Mouse (Mus musculus) liver, embryonic 13.5 days (tissue): ENCODE measurements at regions not wholly inside any gene's neighbourhood (a gene's known extent, or its start where the extent isn't known, plus 50 kb on each side); places are given as distances from the start of the nearest gene placed in this dataset.
"Not testable (repeated sequence)": the region's sequence is repeated elsewhere in the genome, so short reads cannot be mapped to it uniquely, and the experiment has no call there.

Source experiments
- ATAC-seq: fragments of 200-750 bp; cut with Nextera tagmentation; 2 replicates; pipeline ENCODE4 v1.8.0; 2017; ENCODE audit warnings: low read depth, mild to moderate bottlenecking, moderate number of reproducible peaks, moderate library complexity
- DNase-seq: peaks from one replicate; pipeline ENCODE4 v3.0.0; 2022
- H3K27ac ChIP-seq: fragments of 300-500 bp; sonication (generic); 2 replicates; pipeline ENCODE4 v1.5.1; 2015; ENCODE audit warnings: moderate library complexity, mild to moderate bottlenecking, inconsistent platforms
- H3K27me3 ChIP-seq: fragments of 300-500 bp; sonication (generic); 2 replicates; pipeline ENCODE4 v1.6.1; 2015; ENCODE audit warnings: mild to moderate bottlenecking, inconsistent platforms
- H3K36me3 ChIP-seq: fragments of 300-500 bp; sonication (generic); 2 replicates; pipeline ENCODE4 v1.6.1; 2015; ENCODE audit warnings: mild to moderate bottlenecking, inconsistent platforms
- H3K4me1 ChIP-seq: fragments of 300-500 bp; sonication (generic); replicated peaks from 2 replicates; pipeline ENCODE4 v1.6.1; 2015; ENCODE audit warnings: inconsistent platforms
- H3K4me2 ChIP-seq: fragments of 300-500 bp; sonication (generic); 2 replicates; pipeline ENCODE4 v1.6.1; 2015; ENCODE audit warnings: inconsistent platforms, mild to moderate bottlenecking, moderate library complexity
- H3K4me3 ChIP-seq: fragments of 300-500 bp; sonication (generic); replicated peaks from 2 replicates; pipeline ENCODE4 v1.5.1; 2015; ENCODE audit warnings: mild to moderate bottlenecking, inconsistent platforms
- H3K9ac ChIP-seq: fragments of 300-500 bp; sonication (generic); 2 replicates; pipeline ENCODE4 v1.6.1; 2015; ENCODE audit warnings: mild to moderate bottlenecking, inconsistent platforms
- H3K9me3 ChIP-seq: fragments of 300-500 bp; sonication (generic); replicated peaks from 2 replicates; pipeline ENCODE4 v1.6.1; 2016; ENCODE audit warnings: inconsistent platforms
- WGBS: fragments of 180-500 bp; shearing (Covaris S2); methylation state at CpG from one replicate; pipeline ENCODE4 v1.1.7; 2015; ENCODE audit not compliant: insufficient replicate concordance; 5-methylcytosine and 5-hydroxymethylcytosine counted together

DNA sequence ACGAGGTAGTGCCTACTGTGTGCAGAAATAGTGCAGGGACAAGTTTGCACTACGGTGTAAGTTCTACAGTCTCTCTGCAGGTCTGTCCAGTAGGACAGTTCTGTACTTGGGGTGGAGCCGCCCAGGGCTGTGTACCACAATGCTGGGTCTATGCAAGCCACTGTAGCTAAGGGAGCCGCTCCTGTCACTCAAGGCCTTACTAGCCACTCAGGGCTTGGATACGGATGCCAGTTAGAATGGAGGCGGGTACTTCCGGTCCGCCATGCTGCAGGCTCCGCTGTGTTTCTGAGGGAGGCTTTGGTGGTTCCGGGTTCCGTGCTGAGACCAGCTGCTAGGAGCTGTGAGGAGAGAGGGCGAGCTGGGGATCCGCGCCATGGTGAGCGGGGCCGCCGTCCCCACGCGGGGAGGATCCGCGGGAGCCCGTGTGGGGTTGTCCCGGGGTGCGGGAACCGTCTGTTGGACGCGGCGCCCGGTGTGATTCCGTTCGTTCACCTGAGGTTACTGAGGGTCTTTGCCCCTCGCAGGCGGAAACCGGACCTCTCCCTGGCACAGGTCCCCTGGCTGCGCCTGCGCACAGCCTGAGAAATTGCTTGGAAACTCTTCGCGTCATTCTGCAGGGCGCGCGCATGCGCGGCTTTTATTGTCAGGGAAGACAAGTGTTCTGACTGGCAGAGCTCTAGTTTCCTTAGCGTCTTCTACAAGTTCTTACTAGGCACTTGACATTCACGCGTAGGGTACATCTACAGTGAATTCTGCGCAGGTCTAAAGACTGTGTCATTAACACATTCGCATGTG, 51.0 kb upstream of the Zfp873 start:
- 1% methylated on average over 14 of the region's 48 CpGs for WGBS

More for the DNA sequence above, 51.0 kb upstream of the Zfp873 start:
- not testable (repeated sequence) for H3K9me3 ChIP-seq, H3K4me1 ChIP-seq, H3K27me3 ChIP-seq, H3K27ac ChIP-seq
- H3K36me3 ChIP-seq, result peaks cover 12% of the 10 kb centered on the region
- DNase-seq (peak; percentile 79), ATAC-seq (peak; percentile 99)
- H3K4me3 ChIP-seq, result peak overlapping the region; percentile 53
- peak overlapping the region; percentile 45 for H3K9ac ChIP-seq
- H3K4me2 ChIP-seq, result peak overlapping the region; percentile 51
